Mouse (Mus musculus): ENCODE measurements around the gene Foxp1. TPM values are rescaled to one million over a fixed set of nuclear protein-coding genes. Genes with fewer than 3 reads are reported as not detected.
A peak's percentile ranks its signal among the peaks of the same experiment; 100 is the strongest.

Gene Foxp1
- total RNA-seq, 2 experiments from 2014 or later, result 88.5 to 93.5 TPM

- Histone ChIP-seq H3K4me3 (no peak overlapping the region), H3K27ac (no peak overlapping the region)
- no peak for DNase-seq (ENCODE audit: low spot score in 2 of 2)
- TF ChIP-seq CTCF (conservative IDR thresholded peaks at IDR 0.05), result no peak
Observed at GRCm38 (mm10) chr6:99205587-99206436, 316.7 kb downstream of the Foxp1 start.

- Histone ChIP-seq H3K27ac (no peak overlapping the region), H3K4me3 (no peak overlapping the region)
- no peak for TF ChIP-seq CTCF (conservative IDR thresholded peaks at IDR 0.05)
- DNase-seq (ENCODE audit: low spot score in 2 of 2), result no peak
Observed at GRCm38 (mm10) chr6:99204780-99205586, 317.5 kb downstream of the Foxp1 start.

GRCm38 (mm10) chr6:99204052-99204779 lies 318.3 kb downstream of the Foxp1 start:
- no peak overlapping the region for H3K4me3 ChIP-seq
- TF ChIP-seq CTCF (conservative IDR thresholded peaks at IDR 0.05), result no peak

GRCm38 (mm10) chr6:99203231-99203630 lies 319.3 kb downstream of the Foxp1 start:
- TF ChIP-seq CTCF (conservative IDR thresholded peaks at IDR 0.05), result no peak
- H3K27ac ChIP-seq, result no peak overlapping the region
- no peak overlapping the region for H3K4me3 ChIP-seq
- no peak for DNase-seq (ENCODE audit: low spot score in 2 of 2)

More at GRCm38 (mm10) chr6:99204052-99204779, 318.3 kb downstream of the Foxp1 start:
- DNase-seq (ENCODE audit: low spot score in 2 of 2), result no peak
- no peak overlapping the region for H3K27ac ChIP-seq

GRCm38 (mm10) chr6:99202781-99203180 lies 319.7 kb downstream of the Foxp1 start:
- no peak for TF ChIP-seq CTCF (conservative IDR thresholded peaks at IDR 0.05)
- DNase-seq (ENCODE audit: low spot score in 2 of 2), result no peak
- H3K4me3 ChIP-seq, result no peak overlapping the region
- no peak overlapping the region for H3K27ac ChIP-seq

- TF ChIP-seq CTCF (conservative IDR thresholded peaks at IDR 0.05), result no peak
- no peak for DNase-seq (ENCODE audit: low spot score in 2 of 2)
- H3K27ac ChIP-seq, result no peak overlapping the region
Observed at GRCm38 (mm10) chr6:99201271-99201705, 321.2 kb downstream of the Foxp1 start.

GRCm38 (mm10) chr6:99200656-99201055 lies 321.9 kb downstream of the Foxp1 start:
- Histone ChIP-seq H3K4me3 (no peak overlapping the region), H3K27ac (no peak overlapping the region)
- DNase-seq (ENCODE audit: low spot score in 2 of 2), result no peak
- no peak for TF ChIP-seq CTCF (conservative IDR thresholded peaks at IDR 0.05)

More at GRCm38 (mm10) chr6:99201271-99201705, 321.2 kb downstream of the Foxp1 start:
- no peak overlapping the region for H3K4me3 ChIP-seq

GRCm38 (mm10) chr6:99199277-99199676 lies 323.2 kb downstream of the Foxp1 start:
- no peak overlapping the region for H3K27ac ChIP-seq
- DNase-seq (ENCODE audit: low spot score in 2 of 2), result no peak
- no peak overlapping the region for H3K4me3 ChIP-seq
- TF ChIP-seq CTCF (conservative IDR thresholded peaks at IDR 0.05), result no peak

GRCm38 (mm10) chr6:99193697-99194096 lies 328.8 kb downstream of the Foxp1 start:
- TF ChIP-seq CTCF (conservative IDR thresholded peaks at IDR 0.05), result no peak

GRCm38 (mm10) chr6:99191636-99192137 lies 330.8 kb downstream of the Foxp1 start:
- H3K27ac ChIP-seq, result no peak overlapping the region
- no peak overlapping the region for H3K4me3 ChIP-seq
- TF ChIP-seq CTCF (conservative IDR thresholded peaks at IDR 0.05), result peak; percentile 51
- no peak for DNase-seq (ENCODE audit: low spot score in 2 of 2)

More at GRCm38 (mm10) chr6:99193697-99194096, 328.8 kb downstream of the Foxp1 start:
- no peak overlapping the region for H3K27ac ChIP-seq
- DNase-seq (ENCODE audit: low spot score in 2 of 2), result no peak
- no peak overlapping the region for H3K4me3 ChIP-seq

- no peak for DNase-seq (ENCODE audit: low spot score in 2 of 2)
- H3K4me3 ChIP-seq, result no peak overlapping the region
- no peak overlapping the region for H3K27ac ChIP-seq
- no peak for TF ChIP-seq CTCF (conservative IDR thresholded peaks at IDR 0.05)
Observed at GRCm38 (mm10) chr6:99191041-99191635, 331.4 kb downstream of the Foxp1 start.

- H3K27ac ChIP-seq, result no peak overlapping the region
- TF ChIP-seq CTCF (conservative IDR thresholded peaks at IDR 0.05), result no peak
- H3K4me3 ChIP-seq, result no peak overlapping the region
- DNase-seq (ENCODE audit: low spot score in 2 of 2), result no peak
Observed at GRCm38 (mm10) chr6:99189967-99190366, 332.6 kb downstream of the Foxp1 start.

Measured in layer of hippocampus, adult 2 months (tissue).